Mouse (Mus musculus) retina, embryonic 14.5 days (tissue): ENCODE measurements at regions not wholly inside any gene's neighbourhood (a gene's known extent, or its start where the extent isn't known, plus 50 kb on each side); places are given as distances from the start of the nearest gene placed in this dataset.

Experiments used
- DNase-seq: peaks from one replicate; pipeline ENCODE4 v3.0.0-alpha.2; 2015; ENCODE audit warnings: low spot score

- no peak for DNase-seq
Observed at GRCm38 (mm10) chr9:101551256-101551655, 299.7 kb upstream of the Ppp2r3a start.

DNA sequence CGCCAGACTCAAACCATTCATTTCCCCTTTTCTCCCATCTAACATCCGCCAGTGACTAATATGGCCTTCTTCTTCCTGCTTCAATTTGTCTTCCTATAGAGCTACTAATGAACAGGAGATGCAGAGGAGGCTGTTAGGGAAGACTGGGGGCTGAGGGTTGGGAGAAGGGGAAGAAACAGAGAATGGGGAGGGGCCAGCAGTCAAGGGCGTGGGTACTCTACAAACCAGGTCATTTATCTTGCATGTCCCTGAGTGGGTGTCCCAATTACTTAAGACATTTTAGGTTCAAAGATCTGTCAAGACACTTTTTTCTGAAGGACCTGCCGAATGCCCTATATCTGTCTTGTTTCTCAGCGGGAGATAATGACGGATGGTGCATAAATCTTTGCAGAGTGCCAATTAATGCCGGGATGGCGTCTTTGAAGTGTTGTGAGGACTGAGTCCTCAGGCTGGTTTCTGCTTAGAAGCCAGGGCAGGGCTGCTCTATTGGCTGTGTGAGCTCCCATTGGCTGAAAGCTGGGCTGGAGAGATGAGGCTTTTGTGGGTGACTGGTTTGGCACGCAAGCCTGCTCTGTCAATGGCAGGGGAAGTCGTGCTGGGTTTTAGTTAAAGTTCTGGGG is 294.7 kb upstream of the Ppp2r3a start:
- DNase-seq = peak; percentile 74

DNA sequence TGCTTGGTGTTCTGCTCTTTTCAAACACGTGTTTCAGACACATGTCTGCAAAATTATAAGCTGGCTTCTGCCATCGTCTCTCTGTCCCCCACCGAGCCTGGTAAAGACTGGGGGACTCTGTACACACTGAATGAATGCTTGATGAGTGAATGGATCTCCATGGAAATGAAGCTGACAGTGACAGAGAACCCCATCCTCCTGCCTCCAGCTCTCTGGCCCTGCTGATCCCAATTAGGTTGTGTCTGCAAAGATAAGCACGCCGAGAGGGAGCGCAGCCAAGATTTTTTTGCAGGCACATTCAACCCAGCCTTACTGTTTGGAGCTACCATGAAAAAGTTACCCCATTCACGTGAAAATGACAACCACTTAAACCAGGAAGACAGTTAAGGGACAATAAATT is 266.5 kb upstream of the Ppp2r3a start:
- no peak for DNase-seq

- no peak for DNase-seq
Observed at GRCm38 (mm10) chr9:101510807-101511206, 259.2 kb upstream of the Ppp2r3a start.

GRCm38 (mm10) chr9:101509196-101509595 is 257.6 kb upstream of the Ppp2r3a start:
- peak; percentile 29 for DNase-seq

DNA sequence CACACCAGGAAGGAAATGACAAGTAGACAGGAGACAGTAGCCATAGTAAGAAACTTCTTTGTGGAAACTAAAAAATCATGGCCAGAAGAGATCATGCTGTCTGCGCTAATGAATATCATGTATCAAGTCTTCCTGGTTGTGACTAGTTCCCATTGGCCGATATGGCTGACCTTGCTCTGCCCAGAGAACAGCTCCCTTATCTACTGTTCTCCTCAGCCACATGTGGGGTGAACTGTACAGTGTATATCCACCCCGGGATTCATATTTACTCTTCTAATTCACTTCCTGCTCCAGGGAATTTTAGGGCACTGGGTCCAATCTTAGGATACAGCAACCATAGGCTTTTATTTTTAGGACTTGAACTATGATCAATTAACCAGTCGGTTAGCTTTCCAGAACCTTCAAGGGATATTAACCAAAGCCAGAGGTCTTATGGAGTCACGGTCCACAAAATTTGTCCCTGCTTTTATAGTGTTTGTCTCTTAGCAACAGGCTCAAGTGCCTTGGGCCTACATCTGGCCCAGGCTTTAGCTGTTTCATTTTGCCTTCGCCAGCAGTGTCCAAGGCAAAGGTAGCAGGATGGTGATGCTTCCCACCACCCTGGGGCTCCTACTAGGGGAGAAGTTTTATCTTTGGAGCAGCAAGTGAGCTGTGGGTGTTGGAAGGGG is 255.6 kb upstream of the Ppp2r3a start:
- no peak for DNase-seq

GRCm38 (mm10) chr9:101501706-101502465 is 250.3 kb upstream of the Ppp2r3a start:
- no peak for DNase-seq

DNA sequence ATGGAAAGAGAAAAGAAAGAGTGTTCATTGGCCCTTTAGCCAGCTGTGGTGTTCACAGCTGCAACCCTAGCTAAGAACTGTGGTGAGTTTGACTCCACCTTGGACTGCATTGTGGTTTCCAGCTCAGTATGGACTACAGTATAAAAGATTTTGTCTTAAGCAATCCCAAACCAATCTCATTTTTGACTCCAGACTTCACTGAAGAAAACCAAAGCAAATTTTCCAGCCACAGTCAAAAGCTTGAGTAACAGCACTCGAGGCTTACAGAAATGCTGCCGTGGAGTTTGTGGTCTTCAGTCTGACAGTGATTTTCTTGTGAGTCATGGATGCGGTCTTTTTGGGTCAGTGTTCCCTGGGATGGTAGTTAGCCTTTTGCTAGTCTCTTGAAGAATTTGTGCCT is 249.4 kb upstream of the Ppp2r3a start:
- no peak for DNase-seq

GRCm38 (mm10) chr9:101498721-101499120 is 247.1 kb upstream of the Ppp2r3a start:
- DNase-seq = no peak

DNA sequence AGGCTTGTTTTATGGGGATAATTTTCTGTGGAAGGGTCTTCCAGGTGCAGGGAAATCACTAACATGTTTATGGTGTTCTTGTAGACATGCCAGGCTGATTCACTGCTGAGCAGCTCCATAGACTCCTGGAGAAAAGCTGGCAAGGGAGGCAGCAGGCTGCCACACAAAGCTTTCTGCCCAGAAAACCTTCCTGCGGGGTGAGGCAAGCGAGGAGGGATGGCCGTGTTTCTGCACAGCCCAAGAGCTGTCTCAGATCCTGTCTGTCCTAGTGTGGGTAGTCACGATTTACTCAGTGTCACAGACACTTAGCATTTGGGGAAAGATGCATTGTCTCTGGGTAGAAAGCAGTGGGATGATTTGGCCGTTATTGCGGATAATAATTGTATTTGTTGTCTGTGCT is 244.2 kb upstream of the Ppp2r3a start:
- no peak for DNase-seq

- DNase-seq = no peak
Observed at GRCm38 (mm10) chr9:101489013-101489412, 237.4 kb upstream of the Ppp2r3a start.

DNA sequence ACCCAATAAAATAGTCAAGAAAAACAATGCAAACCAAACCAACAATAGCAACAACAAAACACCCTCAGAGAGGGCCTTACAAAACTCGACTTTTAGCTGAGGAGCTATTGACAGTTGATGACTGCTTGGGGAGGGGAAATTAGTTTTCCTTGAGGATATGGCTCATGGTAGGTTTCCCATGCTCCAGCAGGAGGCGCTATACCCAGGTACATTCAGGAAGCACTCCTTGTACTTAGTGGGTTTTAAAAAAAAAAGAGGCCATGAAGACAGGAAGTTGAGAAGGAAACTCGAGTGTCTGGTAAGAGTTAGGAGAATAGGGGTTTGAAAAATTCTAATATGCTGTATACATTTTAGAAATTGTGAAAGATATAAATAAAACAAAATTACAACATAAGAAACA is 224.6 kb upstream of the Ppp2r3a start:
- DNase-seq = no peak

DNA sequence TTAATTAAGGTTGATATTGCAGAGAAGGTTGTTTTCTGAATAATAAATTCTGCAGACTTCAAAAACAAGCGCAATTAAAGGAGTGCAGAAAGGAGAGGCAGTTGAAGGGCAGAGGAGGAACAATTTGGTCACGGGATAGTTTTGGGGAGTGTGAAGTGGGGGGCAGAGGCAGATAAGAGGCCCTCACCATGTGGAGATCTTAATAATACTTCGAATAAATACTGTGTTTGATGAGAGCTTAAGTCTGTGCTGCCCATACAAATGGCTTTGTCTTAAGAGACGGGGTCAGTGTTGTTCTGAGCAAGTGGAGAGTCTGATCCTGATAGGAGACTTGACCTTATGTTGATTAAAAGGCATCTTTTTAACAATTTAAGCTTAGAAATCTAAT is 221.5 kb upstream of the Ppp2r3a start:
- no peak for DNase-seq

DNA sequence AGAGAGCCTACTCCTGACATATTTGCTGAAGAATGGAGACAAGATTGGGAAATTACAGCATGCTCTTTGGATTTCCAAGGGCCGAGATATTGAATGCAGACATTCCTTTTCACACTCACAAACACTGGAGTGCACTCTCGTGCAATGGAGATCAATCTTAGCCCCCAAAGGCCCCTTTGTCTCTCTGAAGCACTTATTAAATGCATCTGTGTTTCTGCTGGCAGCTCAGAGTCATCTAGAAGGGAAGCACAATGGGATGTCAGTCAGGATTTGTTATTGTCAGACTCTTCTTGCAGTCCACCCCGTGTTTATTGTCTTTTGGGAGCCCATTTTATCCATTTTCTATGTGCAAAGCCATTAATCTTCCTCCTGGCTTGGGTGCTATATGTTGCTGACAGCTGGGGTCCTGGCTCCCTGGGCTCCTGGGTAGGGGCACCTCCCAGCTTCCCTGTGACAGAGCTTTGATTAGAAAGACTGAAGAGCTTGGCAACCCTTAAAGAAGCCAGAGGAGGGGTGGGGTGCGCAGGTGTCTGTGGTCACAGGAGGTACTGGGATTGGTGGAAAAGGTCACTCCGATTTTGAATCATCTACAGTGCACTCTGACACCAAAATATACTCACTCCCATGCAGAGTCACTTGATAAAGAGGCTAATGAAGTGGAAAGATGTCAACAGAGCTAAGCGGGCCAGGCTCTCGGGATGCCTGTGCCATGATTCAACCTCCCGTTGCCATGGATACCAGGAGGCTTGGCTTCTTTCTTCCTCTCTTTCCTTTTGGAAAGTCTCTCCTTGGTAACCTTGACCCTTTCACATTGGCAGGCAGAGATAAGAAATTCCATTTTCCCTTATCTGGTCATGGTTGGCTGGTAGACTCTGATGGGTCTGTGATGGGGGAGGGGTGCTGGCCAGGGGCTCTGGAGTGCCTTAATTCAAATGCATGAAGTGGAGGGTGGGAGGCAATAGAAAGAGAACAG is 220.8 kb upstream of the Ppp2r3a start:
- DNase-seq = peak; percentile 87

DNA sequence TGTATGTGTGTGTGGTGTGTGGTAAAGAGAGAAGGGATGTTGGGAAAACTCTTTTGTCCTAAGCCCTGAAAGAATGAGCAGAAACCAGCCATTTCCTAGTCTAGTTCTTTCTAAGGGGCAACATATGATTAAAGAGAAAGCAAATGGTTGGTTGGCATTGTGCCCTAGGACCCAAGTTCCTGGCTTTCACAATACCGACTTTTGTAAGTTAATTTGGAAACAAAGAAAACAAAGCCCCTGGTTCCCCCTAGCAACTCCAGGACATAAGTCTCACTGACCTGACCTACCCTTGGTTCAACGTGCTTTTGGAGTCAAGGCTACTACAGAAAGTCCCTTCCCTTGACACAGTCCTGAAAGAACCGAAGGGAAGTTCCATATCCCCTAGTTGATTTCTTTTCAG is 220.1 kb upstream of the Ppp2r3a start:
- DNase-seq = no peak

- no peak for DNase-seq
Observed at GRCm38 (mm10) chr9:101469756-101470155, 218.2 kb upstream of the Ppp2r3a start.

DNA sequence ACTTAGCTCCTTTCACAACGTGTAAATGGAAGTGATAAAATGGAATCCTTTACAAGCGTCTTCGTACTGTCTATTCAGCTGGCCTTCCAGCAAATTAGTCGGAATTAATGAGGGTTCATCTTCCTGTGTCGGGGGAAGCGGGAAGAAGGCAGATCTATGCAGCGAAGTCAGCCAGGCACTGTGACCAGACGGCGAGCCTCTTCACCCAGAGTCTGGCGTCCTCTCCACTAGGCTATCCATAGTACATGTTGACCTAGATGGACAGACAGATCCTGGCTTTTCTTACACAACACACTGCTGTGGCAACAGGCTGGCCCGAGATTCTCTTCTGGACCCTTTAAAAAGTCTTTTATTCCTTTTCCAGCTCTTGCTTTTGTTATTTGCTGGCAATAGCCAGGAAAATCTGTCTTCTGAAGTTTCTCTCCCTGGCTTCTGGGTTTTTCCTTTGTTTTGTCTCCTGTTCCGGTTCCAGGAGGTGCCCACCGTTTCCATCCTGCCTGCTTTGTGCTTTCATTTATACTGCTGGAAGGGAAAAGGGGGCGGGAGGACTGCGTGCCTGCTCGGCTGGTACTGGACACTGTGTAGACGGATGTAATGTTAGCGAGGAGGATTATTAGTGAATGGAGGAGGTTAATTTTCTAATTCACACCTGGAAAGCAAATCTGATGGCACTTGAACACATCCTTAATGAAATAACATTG is 213.3 kb upstream of the Ppp2r3a start:
- peak; percentile 51 for DNase-seq

DNA sequence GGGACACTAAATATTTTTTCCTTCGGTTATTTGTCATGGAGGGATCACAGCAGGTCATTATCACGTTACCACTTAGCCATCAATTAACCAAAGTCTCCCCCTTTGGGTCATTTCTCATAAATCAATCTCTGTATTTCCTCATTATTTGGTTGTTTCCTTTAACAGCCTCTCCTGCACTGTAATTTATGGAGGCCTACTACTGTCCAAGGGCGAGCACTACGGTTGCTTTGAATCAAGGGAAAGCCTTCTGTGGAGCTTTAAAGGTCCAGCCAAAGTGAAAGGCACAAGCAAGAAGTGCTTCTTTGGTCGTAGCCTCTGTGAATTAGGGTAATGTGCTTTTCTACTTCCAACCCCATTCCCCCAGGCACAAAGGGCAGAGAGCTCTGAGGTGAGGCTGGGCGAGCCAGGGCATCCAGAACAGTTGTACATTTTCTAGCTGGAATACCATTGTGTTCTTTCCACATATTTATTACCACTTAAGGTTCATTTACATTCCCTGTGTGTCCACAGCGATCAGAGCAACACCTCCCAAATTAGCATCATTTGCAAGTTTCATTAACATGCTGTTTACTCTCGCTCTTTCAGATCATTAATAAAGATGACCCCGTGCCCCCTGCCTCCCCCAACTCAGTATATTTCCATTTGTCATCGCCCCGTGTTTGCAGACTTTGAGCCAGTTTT is 207.5 kb upstream of the Ppp2r3a start:
- DNase-seq = no peak

GRCm38 (mm10) chr9:101458306-101458946 is 206.8 kb upstream of the Ppp2r3a start:
- DNase-seq = no peak

DNA sequence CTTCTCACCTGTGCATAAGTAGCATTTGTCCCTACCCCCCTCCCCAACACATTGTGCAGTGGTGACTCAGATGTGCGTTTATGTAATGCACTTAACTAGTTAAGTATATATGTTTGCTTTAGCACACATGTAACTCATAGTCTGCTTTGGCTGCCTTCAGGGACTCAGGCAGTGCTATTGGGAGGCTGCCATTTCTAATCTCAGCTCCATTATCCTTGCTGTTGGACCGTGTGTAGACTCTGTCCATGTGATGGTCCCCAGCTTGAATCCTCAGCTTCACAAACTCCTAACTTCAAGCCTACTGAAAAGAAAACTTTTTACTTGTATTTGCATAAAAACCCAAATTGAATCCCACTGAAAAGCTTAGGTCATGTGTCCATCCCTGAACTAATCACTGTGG is 194.7 kb upstream of the Ppp2r3a start:
- DNase-seq = no peak
